Mouse (Mus musculus): ENCODE measurements around the gene Lingo1. TPM values are rescaled to one million over a fixed set of nuclear protein-coding genes. Genes with fewer than 3 reads are reported as not detected.

Lingo1 gene
- polyA plus RNA-seq, 1 experiment = 1.0 TPM

DNA sequence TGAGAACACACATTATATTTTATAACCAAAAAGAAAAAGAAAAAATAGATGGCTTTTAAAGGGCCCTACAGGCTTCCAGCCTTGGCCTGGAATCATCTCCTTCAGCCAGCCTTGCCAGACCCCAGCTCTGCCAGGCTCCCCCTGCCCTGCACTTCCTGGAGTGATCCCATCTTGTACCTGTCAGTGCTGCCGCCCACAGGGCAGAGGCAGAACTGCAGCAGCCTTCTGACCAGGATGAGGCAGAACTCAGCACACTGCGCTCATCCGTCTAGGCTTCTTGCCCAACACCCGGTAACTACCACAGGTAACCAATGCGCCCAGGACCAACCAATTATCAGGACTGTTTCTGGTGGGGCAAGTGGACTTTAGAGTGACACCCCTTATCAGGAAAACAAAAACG is 22.0 kb downstream of the Lingo1 start:
- H3K27ac ChIP-seq (ENCODE audit: insufficient read depth, low read length) = no peak overlapping the region
- H3K4me3 ChIP-seq (ENCODE audit: low read depth, low read length) = no peak overlapping the region
- H3K9ac ChIP-seq (ENCODE audit: low read depth, poor library complexity, severe bottlenecking) = no peak overlapping the region
- H3K27me3 ChIP-seq (ENCODE audit: control insufficient read depth, insufficient read depth, low read length, poor library complexity, severe bottlenecking) = no peaks in the 10 kb centered on the region
- no peaks in the 10 kb centered on the region for H3K4me1 ChIP-seq (ENCODE audit: control insufficient read depth, insufficient read depth, low read length)
- H3K36me3 ChIP-seq (ENCODE audit: control insufficient read depth, insufficient read depth, low read length, poor library complexity, severe bottlenecking) = no peaks in the 10 kb centered on the region
- no peaks in the 10 kb centered on the region for H3K9me3 ChIP-seq (replicated peaks; ENCODE audit: control insufficient read depth, insufficient read depth, low read length, poor library complexity, severe bottlenecking)
- TF ChIP-seq CTCF (IDR thresholded peaks at IDR 0.05; ENCODE audit: low read depth, low read length) (peak; percentile 85), EP300 (IDR thresholded peaks at IDR 0.05; ENCODE audit: insufficient read depth, low read depth, low read length) (no peak)

DNA sequence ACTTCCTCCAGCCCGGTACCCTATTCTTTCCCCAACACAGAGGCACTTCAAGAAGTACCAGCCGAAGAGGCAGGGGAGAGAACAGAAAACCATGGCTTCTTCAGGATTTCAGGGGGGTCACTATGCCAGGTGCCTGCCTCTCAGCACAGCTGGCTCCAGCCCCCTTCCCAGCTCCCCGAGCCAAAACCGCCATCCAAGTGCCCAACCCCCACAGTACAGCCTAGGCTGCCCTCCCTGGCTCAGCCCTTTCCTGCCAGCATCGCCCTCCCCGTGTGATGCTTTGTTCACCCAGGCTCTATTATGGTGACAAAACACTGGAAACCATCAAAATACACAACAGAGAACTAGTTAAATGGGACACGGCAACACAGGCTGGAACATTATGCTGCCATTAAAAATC is 22.6 kb downstream of the Lingo1 start:
- no peak overlapping the region for H3K27ac ChIP-seq (ENCODE audit: insufficient read depth, low read length)
- H3K36me3 ChIP-seq (ENCODE audit: control insufficient read depth, insufficient read depth, low read length, poor library complexity, severe bottlenecking) = no peaks in the 10 kb centered on the region
- TF ChIP-seq CTCF (IDR thresholded peaks at IDR 0.05; ENCODE audit: low read depth, low read length) (no peak), POLR2A (IDR thresholded peaks at IDR 0.05; ENCODE audit: insufficient read depth, low read length) (no peak), EP300 (IDR thresholded peaks at IDR 0.05; ENCODE audit: insufficient read depth, low read depth, low read length) (no peak)
- H3K4me3 ChIP-seq (ENCODE audit: low read depth, low read length) = no peak overlapping the region
- no peaks in the 10 kb centered on the region for H3K27me3 ChIP-seq (ENCODE audit: control insufficient read depth, insufficient read depth, low read length, poor library complexity, severe bottlenecking)
- no peak overlapping the region for H3K9ac ChIP-seq (ENCODE audit: low read depth, poor library complexity, severe bottlenecking)
- no peaks in the 10 kb centered on the region for H3K4me1 ChIP-seq (ENCODE audit: control insufficient read depth, insufficient read depth, low read length)
- H3K9me3 ChIP-seq (replicated peaks; ENCODE audit: control insufficient read depth, insufficient read depth, low read length, poor library complexity, severe bottlenecking) = no peaks in the 10 kb centered on the region

DNA sequence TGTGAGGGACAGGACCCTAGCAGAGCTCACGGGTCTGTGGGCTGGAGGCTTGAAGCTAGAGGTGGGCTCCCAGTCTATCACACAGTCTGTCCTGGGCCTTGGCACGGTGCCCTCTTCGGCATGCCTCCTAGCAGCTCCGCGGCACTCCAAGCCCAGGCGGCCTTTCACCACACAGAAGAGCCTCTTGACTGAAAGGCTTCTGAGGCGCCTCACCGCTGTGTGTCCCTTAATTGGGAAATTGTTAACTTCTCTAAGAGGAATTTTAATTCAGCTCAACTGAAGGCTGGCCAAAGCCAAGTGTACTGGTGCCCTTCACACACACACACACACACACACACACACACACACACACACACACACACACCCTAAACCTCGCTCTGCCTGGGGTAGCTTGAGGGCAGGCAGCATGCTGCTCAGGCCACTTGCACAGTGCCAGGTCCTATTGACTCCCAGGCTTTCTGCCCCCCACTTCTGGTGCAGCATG is 28.6 kb downstream of the Lingo1 start:
- Histone ChIP-seq H3K27ac (ENCODE audit: insufficient read depth, low read length) (no peak overlapping the region), H3K4me1 (ENCODE audit: control insufficient read depth, insufficient read depth, low read length) (no peaks in the 10 kb centered on the region), H3K9ac (ENCODE audit: low read depth, poor library complexity, severe bottlenecking) (no peak overlapping the region), H3K4me3 (ENCODE audit: low read depth, low read length) (no peak overlapping the region), H3K36me3 (ENCODE audit: control insufficient read depth, insufficient read depth, low read length, poor library complexity, severe bottlenecking) (no peaks in the 10 kb centered on the region), H3K9me3 (replicated peaks; ENCODE audit: control insufficient read depth, insufficient read depth, low read length, poor library complexity, severe bottlenecking) (no peaks in the 10 kb centered on the region), H3K27me3 (ENCODE audit: control insufficient read depth, insufficient read depth, low read length, poor library complexity, severe bottlenecking) (no peaks in the 10 kb centered on the region)
- no peak for TF ChIP-seq EP300 (IDR thresholded peaks at IDR 0.05; ENCODE audit: insufficient read depth, low read depth, low read length)
- no peak for TF ChIP-seq POLR2A (IDR thresholded peaks at IDR 0.05; ENCODE audit: insufficient read depth, low read length)
- no peak for TF ChIP-seq CTCF (IDR thresholded peaks at IDR 0.05; ENCODE audit: low read depth, low read length)

DNA sequence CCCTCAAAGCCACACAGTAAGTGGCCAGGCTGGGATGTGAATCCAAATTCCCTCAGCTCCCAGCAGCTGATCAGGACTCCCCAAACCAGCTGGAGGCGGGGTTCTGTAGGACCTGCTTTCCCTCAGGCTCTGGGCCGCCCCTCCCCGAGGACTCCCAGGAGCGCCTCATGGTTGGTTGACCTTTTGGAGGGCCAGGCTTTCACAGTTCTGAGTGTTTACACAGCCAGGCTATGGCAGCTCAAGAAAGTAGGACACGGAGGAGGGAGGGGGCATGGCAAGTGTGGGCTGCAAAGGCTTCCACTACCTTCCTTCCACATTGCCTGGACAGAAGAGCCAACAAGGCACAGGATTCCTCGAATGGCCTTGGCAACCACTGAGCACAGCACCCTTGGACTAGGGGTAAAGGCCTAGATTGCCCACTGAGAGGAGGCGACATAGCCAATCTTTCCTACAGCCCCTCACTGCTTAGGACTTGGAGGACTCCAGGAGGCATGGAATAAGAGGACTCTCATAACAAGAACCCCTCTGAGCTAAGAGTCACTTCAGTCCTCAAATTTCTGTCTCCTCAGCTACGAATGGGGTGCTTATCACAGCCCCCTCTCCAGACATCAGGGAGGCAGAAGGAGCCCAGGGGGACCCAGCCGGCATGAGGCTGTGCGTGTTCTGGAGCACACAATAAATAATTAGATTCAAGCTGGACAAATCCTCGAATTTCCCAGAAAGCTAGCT is 29.5 kb downstream of the Lingo1 start:
- Histone ChIP-seq H3K4me3 (ENCODE audit: low read depth, low read length) (no peak overlapping the region), H3K27ac (ENCODE audit: insufficient read depth, low read length) (no peak overlapping the region), H3K9ac (ENCODE audit: low read depth, poor library complexity, severe bottlenecking) (no peak overlapping the region), H3K27me3 (ENCODE audit: control insufficient read depth, insufficient read depth, low read length, poor library complexity, severe bottlenecking) (no peaks in the 10 kb centered on the region), H3K4me1 (ENCODE audit: control insufficient read depth, insufficient read depth, low read length) (no peaks in the 10 kb centered on the region), H3K9me3 (replicated peaks; ENCODE audit: control insufficient read depth, insufficient read depth, low read length, poor library complexity, severe bottlenecking) (no peaks in the 10 kb centered on the region), H3K36me3 (ENCODE audit: control insufficient read depth, insufficient read depth, low read length, poor library complexity, severe bottlenecking) (no peaks in the 10 kb centered on the region)
- no peak for TF ChIP-seq EP300 (IDR thresholded peaks at IDR 0.05; ENCODE audit: insufficient read depth, low read depth, low read length)
- no peak for TF ChIP-seq POLR2A (IDR thresholded peaks at IDR 0.05; ENCODE audit: insufficient read depth, low read length)
- no peak for TF ChIP-seq CTCF (IDR thresholded peaks at IDR 0.05; ENCODE audit: low read depth, low read length)

DNA sequence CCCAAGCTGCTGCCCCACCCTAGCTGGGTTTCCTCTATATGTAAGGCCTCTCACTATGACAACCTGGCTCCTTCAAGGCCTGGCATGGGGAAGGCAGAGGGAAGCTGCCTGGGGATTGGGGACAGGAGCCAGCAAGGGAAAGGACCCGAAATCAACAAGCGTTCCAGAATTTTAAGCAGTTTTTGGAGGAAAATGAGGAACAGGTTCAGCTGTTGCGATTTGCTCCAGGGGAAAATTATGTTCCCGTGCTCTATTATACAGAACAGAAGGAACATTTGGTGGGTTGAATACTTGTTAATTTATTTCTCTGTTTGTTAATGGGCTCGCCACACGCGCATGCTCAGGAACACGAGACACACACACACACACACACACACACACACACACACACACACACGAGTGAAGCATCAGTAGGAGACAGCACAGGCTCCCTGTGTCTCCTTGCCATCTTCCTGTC is 34.1 kb downstream of the Lingo1 start:
- Histone ChIP-seq H3K27ac (ENCODE audit: insufficient read depth, low read length) (no peak overlapping the region), H3K9me3 (replicated peaks; ENCODE audit: control insufficient read depth, insufficient read depth, low read length, poor library complexity, severe bottlenecking) (no peaks in the 10 kb centered on the region), H3K4me1 (ENCODE audit: control insufficient read depth, insufficient read depth, low read length) (no peaks in the 10 kb centered on the region), H3K27me3 (ENCODE audit: control insufficient read depth, insufficient read depth, low read length, poor library complexity, severe bottlenecking) (no peaks in the 10 kb centered on the region), H3K4me3 (ENCODE audit: low read depth, low read length) (no peak overlapping the region), H3K36me3 (ENCODE audit: control insufficient read depth, insufficient read depth, low read length, poor library complexity, severe bottlenecking) (no peaks in the 10 kb centered on the region), H3K9ac (ENCODE audit: low read depth, poor library complexity, severe bottlenecking) (no peak overlapping the region)
- no peak for TF ChIP-seq CTCF (IDR thresholded peaks at IDR 0.05; ENCODE audit: low read depth, low read length)
- TF ChIP-seq EP300 (IDR thresholded peaks at IDR 0.05; ENCODE audit: insufficient read depth, low read depth, low read length) = no peak
- no peak for TF ChIP-seq POLR2A (IDR thresholded peaks at IDR 0.05; ENCODE audit: insufficient read depth, low read length)

DNA sequence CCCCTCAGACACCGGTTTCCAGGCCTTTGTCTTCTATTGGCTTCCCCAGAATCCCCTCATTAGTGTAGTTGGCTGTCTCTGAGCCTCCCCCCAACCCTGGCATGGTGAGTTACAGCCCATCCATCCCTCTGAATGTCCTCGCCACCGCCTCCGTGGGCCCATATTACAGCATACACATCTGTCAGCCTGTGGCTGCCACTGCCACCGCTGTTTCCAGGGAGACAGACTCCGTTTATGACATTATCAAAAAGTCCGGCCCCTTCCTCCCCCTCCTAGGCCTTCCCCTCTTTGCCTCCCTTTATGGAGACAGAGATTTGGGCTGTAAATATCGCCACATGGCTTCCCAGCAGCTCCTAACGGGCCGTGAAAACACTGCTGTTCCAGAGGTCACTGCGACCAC is 38.5 kb downstream of the Lingo1 start:
- Histone ChIP-seq H3K4me1 (ENCODE audit: control insufficient read depth, insufficient read depth, low read length) (no peaks in the 10 kb centered on the region), H3K9me3 (replicated peaks; ENCODE audit: control insufficient read depth, insufficient read depth, low read length, poor library complexity, severe bottlenecking) (no peaks in the 10 kb centered on the region), H3K27ac (ENCODE audit: insufficient read depth, low read length) (no peak overlapping the region), H3K27me3 (ENCODE audit: control insufficient read depth, insufficient read depth, low read length, poor library complexity, severe bottlenecking) (no peaks in the 10 kb centered on the region), H3K36me3 (ENCODE audit: control insufficient read depth, insufficient read depth, low read length, poor library complexity, severe bottlenecking) (no peaks in the 10 kb centered on the region), H3K4me3 (ENCODE audit: low read depth, low read length) (no peak overlapping the region), H3K9ac (ENCODE audit: low read depth, poor library complexity, severe bottlenecking) (no peak overlapping the region)
- TF ChIP-seq EP300 (IDR thresholded peaks at IDR 0.05; ENCODE audit: insufficient read depth, low read depth, low read length) = no peak
- TF ChIP-seq POLR2A (IDR thresholded peaks at IDR 0.05; ENCODE audit: insufficient read depth, low read length) = no peak
- TF ChIP-seq CTCF (IDR thresholded peaks at IDR 0.05; ENCODE audit: low read depth, low read length) = no peak
